Mouse (Mus musculus) heart, adult 2 months (tissue): ENCODE data around the gene Gm21119.
"Not testable (repeated sequence)": the region's sequence is repeated elsewhere in the genome, so short reads cannot be mapped to it uniquely, and the experiment has no call there.

Experiments
- EP300 ChIP-seq: fragments of 200-500 bp; IDR thresholded peaks from 2 replicates; pipeline ENCODE4 v1.6.1; 2011; ENCODE audit warnings: low read depth, low read length, control low read depth; ENCODE audit not compliant: insufficient read depth
- POLR2A ChIP-seq: fragments of 200-500 bp; IDR thresholded peaks from 2 replicates; pipeline ENCODE4 v1.6.1; 2011; ENCODE audit warnings: mild to moderate bottlenecking, low read depth, low read length, control low read depth; ENCODE audit not compliant: insufficient read depth

DNA sequence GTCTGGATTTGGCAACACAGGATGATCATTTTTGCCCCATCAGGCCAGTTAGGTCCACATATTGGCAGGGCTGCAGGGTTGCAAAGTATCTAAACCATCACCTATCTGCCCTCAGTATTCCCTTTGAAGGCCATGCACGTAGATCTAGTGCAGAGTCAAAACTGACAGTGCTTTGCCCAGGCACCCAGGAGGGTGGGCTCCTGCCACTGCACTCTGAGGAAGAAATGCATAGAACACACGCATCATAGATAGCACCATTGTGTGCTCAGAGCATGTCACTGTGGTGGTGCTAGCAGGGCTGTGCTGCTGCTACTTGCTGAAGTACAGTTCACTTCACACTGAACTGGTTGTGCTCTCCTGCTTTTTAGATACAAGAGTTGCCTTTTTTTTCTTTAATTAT, at the start of gene Gm21119:
- not testable (repeated sequence) for TF ChIP-seq EP300, POLR2A
